Mouse (Mus musculus): ENCODE measurements around the gene Zfp961. TPM values are rescaled to one million over a fixed set of nuclear protein-coding genes. Genes with fewer than 3 reads are reported as not detected.

The Zfp961 gene
- total and polyA plus RNA-seq, 2 experiments from 2014 or later: 12.5 to 18.1 TPM

- DNase-seq (ENCODE audit: low spot score) (no peak), ATAC-seq (ENCODE audit: low FRiP score) (no peak)
- WGBS: 76% methylated on average over 1 of the region's 1 CpGs
- H3K4me2 ChIP-seq (ENCODE audit: low read depth, low read length, poor library complexity, severe bottlenecking): no peak overlapping the region
- H3K27me3 ChIP-seq (ENCODE audit: insufficient read depth, low read length): no peaks in the 10 kb centered on the region
- no peaks in the 10 kb centered on the region for H3K4me1 ChIP-seq (ENCODE audit: insufficient read depth, low read length)
- TF ChIP-seq CTCF (IDR thresholded peaks at IDR 0.05): no peak
- no peaks in the 10 kb centered on the region for H3K36me3 ChIP-seq (ENCODE audit: insufficient read depth, low read length)
- H3K9me3 ChIP-seq (ENCODE audit: low read length): no peaks in the 10 kb centered on the region
- no peak overlapping the region for H3K27ac ChIP-seq (ENCODE audit: low read depth, low read length)
- H3K9ac ChIP-seq (replicated peaks; ENCODE audit: low read length, poor library complexity, severe bottlenecking): no peak overlapping the region
- no peak overlapping the region for H3K4me3 ChIP-seq (ENCODE audit: low read depth, low read length)
These were observed 91.7 kb downstream of the Zfp961 start for GRCm38 (mm10) chr8:72042493-72042892.

Other genes with a start within 250 kb of the Zfp961 start
- 0.24 and 1.6 TPM in 2 replicates for gene B3gnt3, start 249.2 kb upstream of the Zfp961 start, total RNA-seq (2014; rRNA removed)
- gene B3gnt3, start 249.2 kb upstream of the Zfp961 start, polyA plus RNA-seq (2015; fragmentation: Nextera tagmentation; extraction: Ambion mirVana): 0.31 and 0.50 TPM in 2 replicates
- 109 and 114 TPM in 2 replicates for gene Fcho1, start 225.3 kb upstream of the Zfp961 start, total RNA-seq (2014; rRNA removed)
- gene Fcho1, start 225.3 kb upstream of the Zfp961 start, polyA plus RNA-seq (2015; fragmentation: Nextera tagmentation; extraction: Ambion mirVana): 88.4 and 89.5 TPM in 2 replicates
- gene Zfp709, start 69.0 kb upstream of the Zfp961 start, total RNA-seq (2014; rRNA removed): 9.0 and 12.0 TPM in 2 replicates
- 5.6 and 6.0 TPM in 2 replicates for gene Zfp709, start 69.0 kb upstream of the Zfp961 start, polyA plus RNA-seq (2015; fragmentation: Nextera tagmentation; extraction: Ambion mirVana)
- 14.6 and 19.6 TPM in 2 replicates for gene Zfp882, start 42.4 kb upstream of the Zfp961 start, total RNA-seq (2014; rRNA removed)
- gene Zfp882, start 42.4 kb upstream of the Zfp961 start, polyA plus RNA-seq (2015; fragmentation: Nextera tagmentation; extraction: Ambion mirVana): 6.3 and 6.8 TPM in 2 replicates
- 17.6 and 29.1 TPM in 2 replicates for gene Zfp617, start 42.4 kb upstream of the Zfp961 start, total RNA-seq (2014; rRNA removed)
- gene Zfp617, start 42.4 kb upstream of the Zfp961 start, polyA plus RNA-seq (2015; fragmentation: Nextera tagmentation; extraction: Ambion mirVana): 19.9 and 21.5 TPM in 2 replicates
- 0.19 TPM in 1 of 2 replicates, not detected in the other for gene Cyp4f18, start 58.6 kb downstream of the Zfp961 start, total RNA-seq (2014; rRNA removed)
- gene Cyp4f18, start 58.6 kb downstream of the Zfp961 start, polyA plus RNA-seq (2015; fragmentation: Nextera tagmentation; extraction: Ambion mirVana): 0.44 and 0.49 TPM in 2 replicates
- gene Olfr372, start 90.2 kb downstream of the Zfp961 start, total RNA-seq (2014; rRNA removed): not detected in 2 replicates
- gene Olfr372, start 90.2 kb downstream of the Zfp961 start, polyA plus RNA-seq (2015; fragmentation: Nextera tagmentation; extraction: Ambion mirVana): not detected in 2 replicates
- not detected in 2 replicates for gene Olfr373, start 132.1 kb downstream of the Zfp961 start, total RNA-seq (2014; rRNA removed)
- not detected in 2 replicates for gene Olfr373, start 132.1 kb downstream of the Zfp961 start, polyA plus RNA-seq (2015; fragmentation: Nextera tagmentation; extraction: Ambion mirVana)
- not detected in 2 replicates for gene Olfr374, start 156.0 kb downstream of the Zfp961 start, total RNA-seq (2014; rRNA removed)
- not detected in 2 replicates for gene Olfr374, start 156.0 kb downstream of the Zfp961 start, polyA plus RNA-seq (2015; fragmentation: Nextera tagmentation; extraction: Ambion mirVana)
- gene Tpm4, start 183.9 kb downstream of the Zfp961 start, total RNA-seq (2014; rRNA removed): 82.1 and 108 TPM in 2 replicates
- 87.5 and 91.5 TPM in 2 replicates for gene Tpm4, start 183.9 kb downstream of the Zfp961 start, polyA plus RNA-seq (2015; fragmentation: Nextera tagmentation; extraction: Ambion mirVana)
- 32.9 and 43.0 TPM in 2 replicates for gene Rab8a, start 210.2 kb downstream of the Zfp961 start, total RNA-seq (2014; rRNA removed)
- 66.7 and 66.9 TPM in 2 replicates for gene Rab8a, start 210.2 kb downstream of the Zfp961 start, polyA plus RNA-seq (2015; fragmentation: Nextera tagmentation; extraction: Ambion mirVana)
- 0.24 and 0.55 TPM in 2 replicates for gene Hsh2d, start 238.6 kb downstream of the Zfp961 start, total RNA-seq (2014; rRNA removed)
- not detected in 2 replicates for gene Hsh2d, start 238.6 kb downstream of the Zfp961 start, polyA plus RNA-seq (2015; fragmentation: Nextera tagmentation; extraction: Ambion mirVana)